Mouse (Mus musculus): ENCODE measurements around the gene Btbd6. TPM values are rescaled to one million over a fixed set of nuclear protein-coding genes. Genes with fewer than 3 reads are reported as not detected.

The Btbd6 gene
- 11.6 TPM for polyA plus RNA-seq (2017; shearing (Covaris generic))

DNA sequence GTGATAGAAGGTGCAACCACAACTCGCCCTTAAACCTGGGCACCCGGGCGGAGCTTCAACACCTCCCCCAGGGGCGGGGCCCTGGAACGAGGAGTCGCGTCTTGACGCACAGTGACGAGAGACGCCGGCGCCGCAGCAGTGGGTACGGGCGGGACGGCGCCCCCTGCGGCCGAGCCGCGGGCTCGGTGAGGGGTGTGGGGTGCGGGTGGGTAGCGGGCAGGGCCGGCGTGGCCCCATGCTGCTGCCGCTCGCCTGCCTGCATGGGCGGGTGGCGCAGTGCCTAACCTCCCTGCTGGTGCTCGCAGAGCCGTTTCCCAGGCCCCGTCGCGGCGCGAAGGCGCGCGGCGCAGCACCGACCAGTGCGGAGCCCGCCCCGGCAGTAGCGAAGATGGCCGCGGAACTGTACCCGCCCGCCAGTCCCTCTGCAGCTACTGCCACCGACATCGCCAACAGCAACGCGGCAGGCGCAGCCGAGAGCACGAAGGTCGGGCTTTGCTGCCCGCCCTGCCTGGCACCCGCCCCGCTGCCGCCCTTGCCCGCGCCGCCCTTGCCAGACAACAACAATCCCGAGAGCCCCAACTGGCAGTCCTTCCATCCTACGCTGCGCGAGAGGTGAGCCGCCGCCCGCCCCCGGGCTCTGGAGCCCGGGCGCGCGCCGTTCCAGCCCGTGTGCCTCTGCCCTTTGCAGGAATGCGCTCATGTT, at the start of gene Btbd6:
TSS of gene Btbd6 (plus strand) at position 112 of the 703 bp plus-strand sequence.

DNA sequence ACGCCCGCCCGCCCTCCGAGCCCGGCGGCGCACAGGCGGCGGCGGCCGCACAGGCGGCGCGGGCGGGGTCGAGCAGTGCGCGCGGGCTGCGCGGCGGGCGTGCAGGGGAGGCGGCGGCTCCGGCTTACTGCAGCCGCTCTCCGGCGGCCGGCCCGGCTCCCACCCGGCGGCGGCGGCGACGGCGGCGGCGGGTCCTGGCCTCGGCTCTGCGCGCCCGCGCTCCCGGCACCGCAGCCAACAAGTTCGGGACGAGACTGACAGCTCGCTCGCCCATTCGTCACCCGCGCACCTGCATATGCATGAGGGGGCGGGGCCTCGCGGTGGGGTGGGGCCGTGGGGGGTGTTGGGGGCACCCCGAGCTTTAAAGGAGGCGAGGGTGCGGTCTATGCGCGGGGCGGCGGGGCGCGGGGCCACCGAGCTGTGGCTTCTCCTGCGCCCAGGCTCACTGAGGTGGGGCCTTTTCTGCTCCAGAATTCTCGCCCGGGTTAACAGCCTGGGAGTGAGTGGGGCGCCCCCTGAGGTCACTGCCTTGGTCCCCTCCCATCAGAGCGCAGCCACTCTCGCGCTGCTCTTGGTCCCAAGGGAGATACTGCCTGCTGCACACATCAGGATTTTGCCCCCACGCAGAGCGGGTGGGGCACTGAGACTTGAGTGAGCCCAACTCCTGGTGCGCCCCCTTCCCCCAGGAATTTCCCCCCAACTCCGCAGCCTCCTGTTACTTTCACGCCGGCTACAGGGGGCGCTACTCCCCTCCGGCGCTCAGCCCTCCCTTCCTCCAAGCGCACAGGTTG, 46.5 kb upstream of the Btbd6 start, which contains the start of gene Jag2:
TSS of gene Jag2 (minus strand) at position 215 of the 791 bp plus-strand sequence.

DNA sequence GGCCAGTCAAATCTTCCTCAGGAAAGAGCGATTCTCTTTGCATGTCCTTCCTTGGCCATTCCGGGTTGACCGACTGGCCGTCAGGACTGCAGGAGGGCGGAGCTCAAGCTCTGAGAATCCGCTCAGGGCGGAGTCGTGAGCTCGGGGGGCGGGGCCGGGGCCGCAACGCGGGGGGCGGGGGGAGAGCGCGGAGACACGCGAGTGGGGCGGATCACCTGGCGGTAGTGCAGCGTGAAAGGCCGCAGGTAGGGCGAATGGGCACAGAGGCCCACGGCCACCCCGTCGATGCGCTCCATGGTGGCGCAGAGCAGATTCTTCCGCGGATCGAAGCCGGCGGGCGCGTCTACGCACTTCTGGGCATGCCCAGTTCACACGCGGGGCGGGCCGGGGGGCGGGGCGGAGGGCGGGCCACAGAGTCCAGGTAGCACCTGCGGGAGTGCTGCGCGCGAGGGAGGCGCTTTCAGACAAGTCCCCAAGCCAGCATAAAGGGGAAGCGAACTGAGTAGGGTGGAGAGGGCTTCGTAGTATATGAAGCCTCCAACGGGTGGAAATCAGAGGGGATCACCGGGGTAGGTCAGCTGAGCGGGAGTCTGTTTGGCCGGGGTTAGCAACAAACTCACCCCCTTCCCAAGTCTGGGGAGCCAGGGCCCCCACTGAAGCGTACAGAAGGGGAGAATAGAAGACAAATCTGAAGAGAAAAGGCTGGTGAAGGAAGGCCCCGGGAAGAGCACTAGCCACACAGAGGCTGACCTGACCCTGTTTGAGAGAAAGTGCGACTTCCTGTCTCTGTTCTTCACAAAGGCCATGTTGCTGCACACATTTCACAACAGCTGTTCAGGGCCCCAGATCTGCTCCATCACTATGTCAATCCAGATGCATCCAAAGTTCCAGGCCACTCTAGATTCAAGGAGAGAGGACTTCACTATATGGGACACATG, 34.2 kb upstream of the Btbd6 start, which contains the start of gene Nudt14:
TSS of gene Nudt14 (minus strand) at position 349 of the 938 bp plus-strand sequence.

DNA sequence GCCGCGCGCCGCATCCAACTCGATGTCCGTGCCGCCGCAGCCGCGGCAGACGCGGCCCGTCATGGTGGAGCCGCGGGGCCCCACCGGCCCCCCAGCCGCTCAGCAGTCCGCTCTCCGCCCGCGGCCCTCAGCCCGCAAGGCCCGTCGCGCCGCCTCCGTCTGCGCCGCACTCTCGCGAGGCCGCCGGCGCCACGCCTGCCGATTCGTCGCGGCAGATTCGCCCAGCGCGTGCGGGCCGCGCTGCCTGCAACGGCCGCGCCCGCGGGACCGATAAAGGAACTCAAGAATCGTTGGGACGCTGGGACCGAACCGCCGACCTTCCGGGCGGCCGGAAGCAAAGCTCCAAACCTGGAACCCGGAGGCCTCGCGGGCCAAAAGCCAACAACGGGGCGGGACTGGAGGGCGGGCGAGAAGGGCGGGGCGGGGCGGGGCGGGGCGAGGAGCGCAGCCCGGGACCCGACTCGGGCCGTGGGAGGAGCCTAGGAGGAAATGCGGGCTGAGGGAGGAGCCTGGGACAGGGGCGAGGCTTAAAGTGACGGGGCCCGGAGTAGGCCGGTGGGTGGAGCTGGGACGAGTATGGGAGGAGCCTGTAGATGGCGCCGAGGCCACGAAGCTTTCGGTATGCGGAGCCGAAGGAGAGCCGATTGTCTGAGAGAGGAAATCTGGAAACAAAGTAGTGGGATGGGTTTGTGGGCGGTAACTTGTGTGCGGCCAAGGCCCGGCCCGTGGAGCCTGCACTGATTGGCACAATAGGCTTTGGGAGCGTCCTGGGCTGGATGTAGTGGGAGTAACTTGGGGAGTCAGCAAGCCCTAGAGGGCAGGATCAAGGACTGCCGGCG, 24.2 kb downstream of the Btbd6 start, which contains the start of gene Brf1:
TSS of gene Brf1 (minus strand) at position 411 of the 839 bp plus-strand sequence.

DNA sequence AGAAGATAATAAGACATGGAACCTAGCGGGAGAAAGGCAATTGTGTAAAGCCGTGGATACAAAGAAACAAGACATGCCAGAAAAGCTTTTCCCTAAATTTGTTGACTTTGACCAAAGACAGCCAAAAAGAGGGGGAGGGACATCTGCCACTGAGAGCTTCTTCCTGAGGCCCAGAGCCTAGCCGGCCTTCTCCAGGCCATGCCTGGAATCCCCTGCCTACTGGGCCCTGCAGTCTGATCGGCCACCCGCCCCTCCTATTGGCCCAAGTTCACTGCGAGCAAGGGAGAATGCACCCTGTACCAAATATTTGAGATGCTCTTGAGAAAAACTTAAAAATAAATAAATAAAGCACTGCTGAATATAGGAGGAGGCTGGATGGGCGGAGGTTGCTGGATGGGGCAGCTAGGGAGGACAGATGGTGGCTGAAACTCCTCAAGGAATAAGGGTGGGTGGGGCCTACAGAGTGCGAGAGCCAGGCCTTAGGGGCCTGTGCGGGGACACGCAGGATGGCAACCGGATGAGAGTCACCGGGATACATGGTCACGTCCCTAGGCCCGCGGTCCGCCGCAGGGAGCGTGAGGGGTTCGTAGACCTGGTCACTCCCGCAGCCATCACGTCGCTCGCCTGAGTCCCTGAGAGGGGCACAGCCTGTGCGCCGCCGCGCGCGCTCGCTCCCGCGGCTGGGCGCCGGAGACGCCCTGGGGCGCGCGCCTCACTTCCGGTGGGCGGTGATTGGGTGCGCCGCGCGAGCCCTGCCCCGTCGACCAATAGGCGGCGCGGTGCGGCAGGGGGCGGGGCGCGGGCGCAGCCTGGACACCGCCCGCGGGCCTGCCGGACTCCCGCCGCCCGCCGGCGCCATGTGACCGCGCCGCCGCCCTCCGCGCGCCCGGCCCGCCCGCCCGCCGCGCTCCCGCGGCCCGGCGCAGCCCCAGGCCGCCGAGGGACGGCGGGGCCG, 37.6 kb downstream of the Btbd6 start, which contains the start of gene Pacs2:
TSS of gene Pacs2 (plus strand) at position 905 of the 955 bp plus-strand sequence.

Other genes with a start within 250 kb of the Btbd6 start
- 4.9 TPM for gene Pld4, start 215.8 kb upstream of the Btbd6 start, polyA plus RNA-seq (2017; shearing (Covaris generic))
- gene Ahnak2, start 173.8 kb upstream of the Btbd6 start, polyA plus RNA-seq (2017; shearing (Covaris generic)): not detected
- 0.40 TPM for gene Clba1, start 167.5 kb upstream of the Btbd6 start, polyA plus RNA-seq (2017; shearing (Covaris generic))
- 92.9 TPM for gene Cdca4, start 147.1 kb upstream of the Btbd6 start, polyA plus RNA-seq (2017; shearing (Covaris generic))
- 32.8 TPM for gene Gpr132, start 108.3 kb upstream of the Btbd6 start, polyA plus RNA-seq (2017; shearing (Covaris generic))
- 2.0 TPM for gene Jag2, start 46.7 kb upstream of the Btbd6 start, polyA plus RNA-seq (2017; shearing (Covaris generic))
- gene Nudt14, start 34.4 kb upstream of the Btbd6 start, polyA plus RNA-seq (2017; shearing (Covaris generic)): 46.4 TPM
- 26.1 TPM for gene Brf1, start 24.2 kb downstream of the Btbd6 start, polyA plus RNA-seq (2017; shearing (Covaris generic))
- 6.3 TPM for gene Pacs2, start 38.0 kb downstream of the Btbd6 start, polyA plus RNA-seq (2017; shearing (Covaris generic))
- not detected for gene Tex22, start 98.0 kb downstream of the Btbd6 start, polyA plus RNA-seq (2017; shearing (Covaris generic))
- 3.1 TPM for gene Mta1, start 121.8 kb downstream of the Btbd6 start, polyA plus RNA-seq (2017; shearing (Covaris generic))
- gene Crip2, start 163.8 kb downstream of the Btbd6 start, polyA plus RNA-seq (2017; shearing (Covaris generic)): 9.0 TPM
- gene Crip1, start 169.8 kb downstream of the Btbd6 start, polyA plus RNA-seq (2017; shearing (Covaris generic)): 1,025 TPM
- 10.8 TPM for gene Tedc1, start 179.9 kb downstream of the Btbd6 start, polyA plus RNA-seq (2017; shearing (Covaris generic))
- not detected for gene Tmem121, start 209.4 kb downstream of the Btbd6 start, polyA plus RNA-seq (2017; shearing (Covaris generic))